Mouse (Mus musculus) c-Kit-positive CD71-positive TER-119-negative erythroid progenitor cells, embryonic 14.5 days (primary cell): ENCODE results near the gene Ap4m1.
"Not testable (repeated sequence)": the region's sequence is repeated elsewhere in the genome, so short reads cannot be mapped to it uniquely, and the experiment has no call there.

Experiments
- DNase-seq: peaks from one replicate; pipeline ENCODE4 v3.0.0-alpha.2; 2013; ENCODE audit warnings: low read depth

Gene Ap4m1

DNA sequence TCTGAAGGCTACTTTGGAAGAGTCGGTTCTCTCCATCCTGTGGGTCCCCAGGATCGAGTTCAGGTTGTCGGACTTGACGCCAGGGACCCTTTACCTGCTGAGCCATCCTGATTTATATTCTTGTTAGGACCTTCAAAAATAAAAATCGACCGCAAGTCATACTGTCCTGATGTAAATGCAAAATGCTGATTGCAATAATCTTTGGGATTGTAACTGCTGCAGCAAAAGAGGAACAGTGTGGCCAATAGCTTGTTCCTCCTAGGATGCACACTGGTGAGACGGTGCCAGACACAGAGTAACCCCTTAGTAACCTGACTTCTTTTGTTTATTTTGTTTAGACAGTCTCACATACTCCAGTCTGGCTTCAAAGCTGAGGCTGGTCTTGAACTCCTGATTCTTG is 23.7 kb downstream of the Ap4m1 start:
- no peak for DNase-seq

DNA sequence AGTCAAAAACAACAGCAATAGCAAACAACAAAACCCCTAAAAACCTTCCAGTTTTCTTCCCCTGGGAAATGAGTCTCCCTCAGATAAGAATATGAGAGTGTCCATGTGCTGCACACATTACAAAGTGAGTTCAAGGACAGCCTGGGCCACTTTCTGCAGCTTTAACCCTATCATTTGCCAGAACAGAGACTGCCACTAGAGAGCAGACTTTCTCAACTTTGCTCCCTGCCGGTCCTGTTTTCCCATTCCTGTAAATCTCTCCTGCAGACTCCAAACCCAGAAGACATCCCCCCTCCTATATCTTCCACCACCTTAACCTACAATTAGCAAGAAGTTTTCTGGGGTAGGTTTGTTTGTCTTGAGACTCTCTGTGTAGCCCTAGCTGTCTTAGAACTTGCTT is 27.8 kb downstream of the Ap4m1 start:
- no peak for DNase-seq

DNA sequence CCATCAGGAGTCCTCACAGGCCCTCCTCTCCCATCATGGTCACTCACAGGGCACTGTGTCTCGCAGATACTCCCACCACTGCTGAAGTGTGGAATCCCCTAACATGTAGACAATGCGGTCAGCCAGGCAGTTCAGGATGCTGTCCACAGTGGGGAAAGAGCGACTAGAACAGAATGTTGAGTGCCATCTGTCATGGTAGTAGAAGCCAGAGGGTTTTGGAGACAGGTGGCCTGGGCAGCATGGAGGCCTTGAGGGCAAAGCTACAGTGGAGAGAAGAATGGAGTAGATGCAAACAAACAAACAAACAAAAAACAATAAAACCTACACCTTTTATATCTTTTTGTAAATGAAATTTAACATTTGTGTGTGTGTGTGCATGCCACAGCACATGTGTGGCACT is 30.3 kb downstream of the Ap4m1 start:
- DNase-seq = no peak

DNA sequence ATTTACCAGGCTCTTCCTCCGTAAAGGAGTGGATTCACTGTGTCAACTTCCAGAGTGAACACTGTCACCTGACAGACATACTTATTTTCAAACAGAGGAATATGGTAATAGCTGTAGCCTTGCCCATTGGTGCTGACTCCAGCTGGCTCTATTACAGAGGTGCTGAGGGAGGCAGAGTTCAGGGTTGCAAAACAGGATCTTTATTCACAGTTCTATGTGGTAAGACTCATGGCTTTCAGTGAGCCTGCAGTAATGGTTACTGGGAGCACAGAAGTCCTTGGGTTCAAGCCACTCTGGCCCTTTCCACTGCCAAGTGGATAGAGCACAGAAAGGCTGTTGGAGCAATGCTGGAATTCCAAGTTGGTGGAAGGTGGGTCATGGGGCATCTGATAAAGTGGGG is 35.5 kb downstream of the Ap4m1 start:
- DNase-seq = no peak

DNA sequence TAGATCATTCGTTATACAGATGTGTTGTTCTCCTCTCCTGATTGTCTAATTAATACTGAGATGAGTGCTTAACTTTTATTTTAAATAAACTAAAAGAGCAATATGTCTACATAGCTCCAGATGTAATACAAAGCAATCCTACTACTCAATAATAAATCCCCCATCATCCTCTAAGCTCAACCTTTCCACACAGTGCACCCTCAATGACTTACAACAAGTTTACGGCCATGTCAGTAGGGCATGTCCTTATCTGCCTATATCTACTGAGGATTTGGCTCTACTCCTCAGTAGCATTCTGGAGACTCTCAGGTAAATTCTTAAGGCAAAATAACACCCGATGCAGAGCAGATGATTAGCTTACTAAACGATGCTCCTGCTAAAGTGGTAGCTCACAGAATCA is 36.1 kb downstream of the Ap4m1 start:
- no peak for DNase-seq

DNA sequence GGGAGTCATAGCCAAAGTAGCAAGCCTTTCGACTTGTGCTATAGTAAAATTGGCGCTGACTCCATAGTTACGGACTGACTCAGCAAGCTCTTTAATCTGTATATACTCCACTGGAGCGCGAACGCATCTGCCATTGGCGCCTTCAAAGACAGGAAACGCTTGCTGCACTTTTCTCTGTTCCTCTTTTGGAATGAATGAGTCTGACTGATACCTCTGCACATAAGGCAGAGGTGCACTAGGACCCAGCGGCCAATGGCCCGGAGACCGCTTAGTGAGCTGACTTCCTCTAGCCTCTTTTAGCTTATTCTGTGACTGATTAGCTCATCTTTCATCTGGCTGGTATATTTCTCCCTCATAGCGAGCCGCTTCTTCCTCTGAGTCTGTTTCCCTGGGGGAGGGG is 44.8 kb downstream of the Ap4m1 start:
- not testable (repeated sequence) for DNase-seq

DNA sequence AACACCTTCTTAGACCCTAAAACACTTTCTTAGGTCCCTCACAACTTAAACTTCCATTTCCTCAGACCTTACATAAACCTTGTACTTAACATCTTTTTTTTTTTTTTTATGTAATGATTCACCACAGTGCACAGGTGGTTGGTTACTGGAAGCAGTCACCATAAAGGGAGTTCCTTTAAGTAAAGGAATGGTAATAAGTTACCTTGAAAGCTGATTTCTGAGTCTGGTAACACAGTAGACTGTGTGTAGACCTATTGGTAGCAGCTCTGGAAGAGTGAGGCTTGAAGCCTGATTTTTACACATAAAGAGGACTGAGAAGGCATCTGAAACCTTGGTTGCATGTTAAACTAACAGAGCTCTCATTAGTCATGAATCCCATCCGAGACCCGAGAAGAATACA is 48.1 kb downstream of the Ap4m1 start:
- DNase-seq = no peak

DNA sequence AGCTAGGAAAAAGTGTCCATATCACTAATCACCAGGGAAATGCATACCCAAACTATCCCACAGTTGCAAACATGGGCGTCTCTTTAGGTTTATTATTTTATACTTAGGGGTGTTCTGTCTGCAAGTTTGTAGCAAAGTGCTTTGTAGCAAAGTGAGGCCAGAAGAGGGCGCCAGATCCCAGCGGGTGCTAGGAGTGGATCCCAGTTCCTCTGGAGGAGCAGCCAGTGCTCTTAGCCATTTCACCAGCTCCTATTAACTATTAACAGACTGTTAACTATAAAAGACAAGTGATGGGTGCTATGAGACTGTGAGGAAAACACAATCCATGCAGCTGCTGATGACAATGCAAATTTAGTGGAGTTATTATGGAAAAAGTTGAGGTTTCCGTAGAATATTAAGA is 50.3 kb downstream of the Ap4m1 start:
- peak; percentile 69 for DNase-seq

DNA sequence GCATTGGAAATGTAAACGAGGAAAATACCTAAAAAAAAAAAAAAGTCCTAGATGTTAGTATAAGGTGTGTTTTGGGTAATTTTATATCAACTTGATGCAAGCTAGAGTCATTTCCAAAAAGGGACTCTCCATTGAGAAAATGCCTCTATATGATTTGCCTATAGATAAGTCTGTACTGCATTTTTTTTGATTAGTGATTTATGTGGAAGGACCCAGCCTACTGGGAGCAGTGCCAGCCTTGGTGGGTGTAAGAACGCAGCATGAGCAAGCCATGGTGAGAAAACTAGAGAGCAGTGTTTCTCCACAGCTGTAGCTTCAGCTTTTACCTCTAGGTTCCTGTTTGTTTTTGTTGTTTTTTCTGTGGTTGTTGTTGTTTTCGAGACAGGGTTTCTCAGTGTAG is 51.5 kb downstream of the Ap4m1 start:
- DNase-seq = no peak

DNA sequence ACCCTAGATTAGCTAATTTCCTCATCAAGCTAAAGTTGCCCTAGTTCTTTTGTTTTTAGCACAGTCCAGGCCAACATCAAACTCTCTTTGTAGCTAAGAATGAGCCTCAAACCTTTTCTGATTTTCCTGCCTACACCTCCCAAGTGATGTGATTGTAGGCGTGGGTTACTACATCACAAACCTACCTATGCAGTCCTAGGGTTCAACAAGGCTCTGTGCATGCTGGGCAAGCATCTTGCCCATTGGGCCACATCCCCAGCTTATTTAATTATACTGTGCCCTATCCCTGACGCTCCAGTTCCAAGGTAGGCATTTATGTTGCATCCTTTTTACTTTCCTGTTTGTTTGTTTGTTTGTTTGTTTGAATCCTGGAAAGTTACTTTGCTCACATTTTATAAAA is 53.9 kb downstream of the Ap4m1 start, which contains the start of gene Nxpe5:
Nxpe5 (plus strand) TSS at position 199 of the 400 bp plus-strand sequence.
- no peak for DNase-seq

DNA sequence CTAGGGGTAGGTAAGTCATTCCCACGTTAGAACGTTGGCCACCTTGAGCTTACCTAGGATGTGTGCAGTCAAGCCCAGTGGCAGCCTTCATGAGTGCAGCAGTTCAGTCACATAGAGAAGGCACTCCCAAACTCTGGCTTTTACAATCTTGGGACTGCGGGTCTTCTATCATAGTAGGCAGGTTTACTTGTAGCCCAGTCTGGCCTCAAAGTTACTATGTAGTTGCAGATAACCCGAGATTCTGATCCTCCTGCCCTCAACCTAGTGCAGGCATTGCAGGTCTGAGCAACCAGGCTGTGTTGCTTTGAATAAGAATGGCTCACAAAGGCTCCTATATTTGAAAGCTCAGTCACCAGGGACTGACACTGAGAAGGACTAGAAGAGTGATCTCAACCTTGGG is 54.7 kb downstream of the Ap4m1 start:
- no peak for DNase-seq

DNA sequence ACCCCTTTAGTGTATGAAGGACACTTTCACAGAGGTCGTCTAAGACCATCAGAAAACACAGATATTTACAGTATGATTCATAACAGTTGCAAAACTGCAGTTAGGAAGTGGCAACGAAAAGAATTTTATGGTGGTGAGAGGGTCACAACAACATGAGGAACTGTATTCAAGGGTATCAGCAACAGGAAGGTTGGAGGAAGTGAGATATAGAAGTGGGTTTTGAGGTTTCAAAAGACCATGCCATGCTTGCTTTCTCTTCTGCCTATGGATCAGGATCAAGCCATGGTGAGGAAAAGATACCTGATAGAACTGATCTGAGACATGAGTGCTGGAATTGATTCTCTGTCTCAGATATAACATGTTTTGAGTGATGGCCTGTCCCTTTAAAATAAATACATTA is 55.6 kb downstream of the Ap4m1 start:
- DNase-seq = no peak

DNA sequence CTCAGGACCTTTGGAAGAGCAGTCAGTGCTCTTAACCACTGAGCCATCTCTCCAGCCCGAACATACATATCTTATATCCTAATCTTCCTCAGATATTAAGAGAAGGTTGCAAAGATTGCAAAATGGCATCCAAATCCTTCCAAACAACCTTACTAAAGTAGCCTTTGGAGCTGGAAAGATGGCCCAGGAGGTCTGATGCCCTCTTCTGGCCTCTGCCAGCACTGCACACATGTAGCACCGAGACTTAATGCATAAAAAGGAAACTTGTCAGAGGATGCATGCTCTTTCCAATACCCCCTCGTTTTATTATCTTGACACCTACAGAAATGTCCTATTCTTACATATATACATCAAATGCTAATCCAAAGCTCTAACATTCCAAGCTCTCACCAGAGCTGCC is 56.2 kb downstream of the Ap4m1 start:
- DNase-seq = peak; percentile 30

DNA sequence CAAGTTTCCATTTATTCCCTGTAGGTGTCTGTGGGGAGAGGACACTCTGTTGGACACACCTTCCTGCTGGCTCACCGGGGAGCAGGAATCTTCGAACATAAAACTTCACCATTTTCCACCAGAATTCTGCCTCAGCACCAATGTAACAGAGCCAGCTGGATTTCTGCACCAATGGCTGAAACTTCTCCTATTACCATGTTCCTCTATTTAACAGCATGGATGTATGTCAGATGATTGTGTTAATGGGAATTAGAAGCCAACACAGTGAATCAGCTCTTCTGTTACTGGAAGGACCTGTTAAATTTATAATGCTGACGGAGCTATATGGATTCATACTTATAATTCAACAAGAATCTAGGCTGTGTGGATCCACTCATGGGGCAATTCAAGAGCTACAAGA is 57.7 kb downstream of the Ap4m1 start:
- no peak for DNase-seq
